Mouse (Mus musculus) B cell, adult (primary cell): ENCODE measurements around the gene Knl1. TPM values are rescaled to one million over a fixed set of nuclear protein-coding genes. Genes with fewer than 3 reads are reported as not detected.

ENCODE experiments used
- total RNA-seq: library from RNA; stranded (reverse); gene quantifications from 4 replicates; pipeline ENCODE4 v1.2.4, GENCODE M21; 2023; ENCODE audit not compliant: inconsistent age

The Knl1 gene
- total RNA-seq, result 3.3 to 4.7 TPM (median 4.1 TPM) in 4 replicates

DNA sequence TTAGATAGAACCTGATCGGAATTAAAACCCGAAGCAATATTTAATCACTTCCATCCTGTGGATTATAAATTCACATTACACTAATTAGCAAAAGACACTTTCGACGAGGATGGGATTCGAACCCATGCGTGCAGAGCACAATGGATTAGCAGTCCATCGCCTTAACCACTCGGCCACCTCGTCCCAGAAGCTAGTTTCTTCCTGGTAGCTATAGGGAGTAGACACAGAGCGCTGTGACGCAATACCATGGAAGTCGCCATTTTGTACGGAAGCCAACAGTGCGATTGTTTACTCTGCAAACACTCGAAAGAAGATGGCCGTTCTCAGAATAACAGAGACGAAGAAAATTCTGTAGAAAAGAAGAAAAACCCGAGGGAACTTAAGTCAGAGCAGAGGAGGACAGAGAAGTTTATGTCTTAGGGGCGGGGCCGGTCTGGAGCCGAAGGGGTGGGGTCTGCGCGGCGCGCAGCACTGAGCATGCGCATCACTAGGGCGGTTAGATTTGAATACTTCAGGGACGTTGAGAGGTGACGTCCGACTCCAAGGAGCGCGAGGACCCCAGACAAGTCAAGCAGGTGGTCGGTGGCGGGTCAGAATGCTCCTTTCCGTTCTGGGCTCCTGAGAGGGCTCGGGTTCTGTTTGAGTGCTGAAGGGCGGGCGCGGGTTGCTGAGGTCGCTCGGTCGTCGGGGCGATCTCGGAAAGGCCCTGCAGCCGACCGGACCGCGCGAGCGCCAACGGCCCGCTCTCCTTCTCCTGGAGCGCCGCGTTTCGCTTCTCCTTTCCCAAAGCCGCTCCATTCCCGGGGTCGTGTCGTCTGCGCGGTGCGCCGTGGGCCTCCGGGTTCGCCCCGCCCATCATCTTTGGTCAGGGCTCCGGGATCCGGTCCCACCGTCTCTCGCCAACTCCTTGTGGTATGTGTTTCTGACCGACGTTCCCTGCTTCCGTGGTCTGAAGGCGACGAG lies at the start of gene Knl1:
Gene Knl1 (plus strand): TSS at position 471 of the 963 bp plus-strand sequence.

DNA sequence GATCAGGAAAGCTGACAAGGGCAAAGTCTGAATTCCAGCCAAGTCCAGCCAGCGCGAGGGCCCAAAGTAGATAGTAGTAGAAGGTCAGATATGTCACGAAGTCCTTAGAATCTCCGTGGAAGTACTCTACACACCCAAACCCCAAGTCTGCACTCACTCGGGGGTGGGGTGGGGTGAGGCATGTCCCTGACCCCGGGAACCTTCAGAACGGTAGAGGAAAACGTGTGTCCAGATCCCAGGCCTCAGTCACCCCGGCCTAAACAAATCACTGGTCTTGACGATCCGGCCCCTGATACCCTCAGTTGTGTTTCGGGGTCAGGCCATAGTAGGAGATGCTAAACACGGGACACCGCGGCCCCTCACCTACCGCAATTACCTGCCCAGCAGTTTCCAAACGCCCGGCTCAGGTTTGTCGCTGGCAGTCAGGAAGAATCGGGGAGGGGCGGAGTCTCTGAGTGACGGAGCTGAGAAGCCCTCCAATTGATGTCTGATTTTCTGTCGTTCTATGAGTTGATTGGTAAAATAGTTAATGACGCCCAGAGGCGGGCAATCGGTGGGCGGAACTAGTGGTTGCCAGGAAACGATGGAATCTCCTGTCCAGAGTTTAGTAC lies 17.9 kb upstream of the Knl1 start, which contains the start of gene Ccdc32:
Gene Ccdc32 (minus strand): TSS at position 453 of the 611 bp plus-strand sequence.

DNA sequence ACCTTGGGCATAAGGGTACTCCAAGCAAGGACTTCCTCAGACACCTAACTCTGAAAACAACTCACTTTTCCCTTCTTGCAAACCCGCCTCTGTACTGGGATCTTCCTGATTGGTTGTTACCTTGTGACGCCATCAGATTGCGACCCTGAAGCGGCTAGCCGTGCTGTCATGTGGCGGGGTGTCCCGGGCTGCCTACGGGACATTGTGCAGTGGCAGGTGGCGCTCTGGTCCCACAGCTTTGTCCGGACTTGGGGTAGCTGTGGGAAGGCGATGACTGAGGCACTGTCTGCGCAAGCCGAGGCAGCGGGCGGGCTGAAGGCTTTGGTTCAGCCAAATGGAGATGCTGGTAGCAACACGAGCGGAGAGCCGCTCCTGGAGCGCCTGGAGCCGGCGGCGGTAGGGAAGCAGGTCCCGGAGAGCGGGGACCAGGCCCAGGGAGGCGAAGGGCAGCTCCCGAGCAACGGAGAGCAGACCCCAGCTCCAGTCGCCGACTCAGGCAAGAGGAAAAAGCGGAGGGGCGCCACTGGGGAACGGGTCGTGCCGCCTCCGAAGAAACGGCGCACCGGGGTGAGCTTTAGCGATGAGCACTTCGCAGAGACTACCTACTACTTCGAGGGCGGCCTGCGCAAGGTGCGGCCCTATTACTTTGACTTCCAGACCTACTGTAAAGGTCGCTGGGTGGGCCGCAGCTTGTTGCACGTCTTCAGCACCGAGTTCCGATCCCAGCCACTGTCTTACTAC lies 12.1 kb upstream of the Knl1 start, which contains the start of gene Rpusd2:
Gene Rpusd2 (plus strand): TSS at position 135 of the 741 bp plus-strand sequence.

DNA sequence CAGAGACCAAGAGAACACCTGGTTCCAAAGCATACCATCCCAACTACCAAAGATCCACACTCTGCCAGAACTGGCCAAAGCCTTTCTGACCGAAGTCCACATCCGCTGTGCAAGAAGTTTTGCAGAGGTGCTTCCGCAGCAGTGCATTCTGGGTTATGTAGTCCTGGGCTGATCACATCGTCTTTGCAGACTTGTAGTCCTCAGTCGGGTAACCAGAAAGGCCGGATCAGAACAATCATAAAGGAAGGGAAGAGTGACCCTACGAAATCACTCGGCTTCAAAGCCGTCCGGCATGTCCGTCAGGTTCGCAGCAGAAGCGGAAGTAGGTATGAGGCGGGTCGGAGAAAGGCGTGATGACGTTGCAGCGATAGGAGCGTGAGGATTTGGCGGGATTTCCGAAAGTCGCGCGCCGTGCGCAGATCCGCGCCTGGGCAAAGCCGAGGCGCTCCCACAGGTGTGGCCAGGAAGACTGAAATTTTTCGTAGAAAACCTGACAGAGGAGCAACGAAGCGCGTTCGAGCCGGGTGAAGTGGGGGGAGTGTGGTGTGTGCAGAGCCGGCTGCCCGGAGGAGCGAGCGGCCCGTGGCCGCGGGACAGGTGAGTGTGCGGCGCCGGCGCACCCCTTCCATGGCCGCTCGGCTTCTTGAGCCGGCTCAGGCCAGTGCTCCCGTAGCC lies 65.7 kb downstream of the Knl1 start, which contains the start of gene Rad51:
Gene Rad51 (plus strand): TSS at position 356 of the 675 bp plus-strand sequence.

Other genes with a start within 250 kb of the Knl1 start
- gene Knstrn, start 233.1 kb upstream of the Knl1 start, total RNA-seq, result 7.0 to 11.9 TPM (median 8.3 TPM) in 4 replicates
- gene Ivd, start 185.2 kb upstream of the Knl1 start, total RNA-seq, result 62.9 to 97.4 TPM (median 72.1 TPM) in 4 replicates
- 52.2 to 60.4 TPM (median 55.0 TPM) in 4 replicates for gene Bahd1, start 146.7 kb upstream of the Knl1 start, total RNA-seq
- 3.6 to 4.3 TPM (median 4.0 TPM) in 4 replicates for gene Chst14, start 120.6 kb upstream of the Knl1 start, total RNA-seq
- 11.5 to 14.4 TPM (median 13.0 TPM) in 4 replicates for gene Ccdc32, start 17.7 kb upstream of the Knl1 start, total RNA-seq
- 16.0 to 18.0 TPM (median 16.8 TPM) in 4 replicates for gene Rpusd2, start 12.3 kb upstream of the Knl1 start, total RNA-seq
- 1.8 to 4.5 TPM (median 3.7 TPM) in 4 replicates for gene Rad51, start 65.7 kb downstream of the Knl1 start, total RNA-seq
- 29.7 to 39.8 TPM (median 34.3 TPM) in 4 replicates for gene Rmdn3, start 109.9 kb downstream of the Knl1 start, total RNA-seq
- not detected in 4 replicates for gene Gchfr, start 120.7 kb downstream of the Knl1 start, total RNA-seq
- gene Gm14137, start 127.4 kb downstream of the Knl1 start, total RNA-seq, result 10.0 to 12.9 TPM (median 10.9 TPM) in 4 replicates
- 30.9 to 40.9 TPM (median 35.2 TPM) in 4 replicates for gene Zfyve19, start 161.5 kb downstream of the Knl1 start, total RNA-seq
- 15.9 to 19.5 TPM (median 18.5 TPM) in 4 replicates for gene Dnajc17, start 161.7 kb downstream of the Knl1 start, total RNA-seq
- not detected in 4 replicates for gene Ppp1r14d, start 182.8 kb downstream of the Knl1 start, total RNA-seq
- gene Spint1, start 190.2 kb downstream of the Knl1 start, total RNA-seq, result 0.45 to 0.60 TPM in 2 of 4 replicates, not detected in the others
- gene Rhov, start 224.2 kb downstream of the Knl1 start, total RNA-seq, result not detected in 4 replicates
- gene Vps18, start 241.6 kb downstream of the Knl1 start, total RNA-seq, result 90.9 to 99.3 TPM (median 94.4 TPM) in 4 replicates